Mouse (Mus musculus): ENCODE results near the gene Pnldc1. TPM values are rescaled to one million over a fixed set of nuclear protein-coding genes. Genes with fewer than 3 reads are reported as not detected.
A peak's percentile ranks its signal among the peaks of the same experiment; 100 is the strongest.

Pnldc1 gene
- polyA plus RNA-seq, 1 experiment from 2014 or later: 0.47 TPM

DNA sequence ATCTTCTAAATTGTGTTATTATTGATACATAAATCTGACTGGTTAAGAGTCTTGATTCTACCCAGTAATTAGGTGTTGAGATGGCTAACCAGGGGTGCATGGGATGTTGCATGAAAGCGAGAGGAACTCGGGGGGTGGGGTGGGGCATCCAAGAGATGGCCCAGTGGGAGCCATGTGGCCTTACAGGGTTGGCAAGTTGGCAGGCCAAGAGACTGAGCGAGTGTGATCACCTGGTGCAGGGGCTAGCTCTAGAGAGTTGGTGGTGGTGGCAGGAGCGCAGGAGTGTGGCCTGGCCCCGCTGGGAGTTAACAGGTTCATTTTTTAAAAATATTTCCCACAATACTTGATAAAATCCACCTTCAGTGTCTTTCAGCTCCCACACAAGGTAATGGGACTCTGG lies 12.4 kb downstream of the Pnldc1 start:
- Histone ChIP-seq H3K4me3 (ENCODE audit: low read length) (no peak overlapping the region), H3K27ac (ENCODE audit: low read length) (no peak overlapping the region), H3K9me3 (replicated peaks; ENCODE audit: control insufficient read depth, low read length) (no peaks in the 10 kb centered on the region), H3K4me1 (ENCODE audit: control insufficient read depth, insufficient read depth, low read length) (no peaks in the 10 kb centered on the region), H3K9ac (ENCODE audit: low read length) (no peak overlapping the region), H3K27me3 (ENCODE audit: control insufficient read depth, insufficient read depth, low read length) (no peaks in the 10 kb centered on the region), H3K36me3 (ENCODE audit: control insufficient read depth, insufficient read depth) (peaks cover 16% of the 10 kb centered on the region), H3K4me2 (ENCODE audit: low read depth, low read length) (no peak overlapping the region)
- no peak for ATAC-seq (replicated peaks; ENCODE audit: extremely low read depth, insufficient read depth, low FRiP score)
- 91% methylated on average over 5 of the region's 5 CpGs for WGBS

DNA sequence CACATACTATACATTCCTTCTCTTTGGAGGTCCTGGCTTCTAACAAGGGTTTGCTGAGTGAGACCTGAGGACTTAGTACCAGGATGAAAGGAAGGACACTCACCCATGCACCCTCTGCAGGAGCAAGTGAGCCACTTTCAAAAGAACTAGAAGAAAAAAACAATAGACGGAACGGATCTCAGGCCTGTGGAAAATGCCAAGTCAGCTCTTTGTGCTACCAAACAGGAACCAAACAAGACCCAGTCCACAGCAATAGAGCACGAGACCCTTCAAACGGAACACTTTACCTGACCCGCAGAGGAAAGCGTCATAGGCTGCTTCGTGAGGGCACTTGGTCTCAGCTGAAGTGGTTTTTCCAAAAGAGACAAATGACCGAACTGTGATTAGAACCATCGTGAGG lies 18.0 kb downstream of the Pnldc1 start:
- Histone ChIP-seq H3K27ac (ENCODE audit: low read length) (no peak overlapping the region), H3K4me1 (ENCODE audit: control insufficient read depth, insufficient read depth, low read length) (peaks cover 8% of the 10 kb centered on the region), H3K4me2 (ENCODE audit: low read depth, low read length) (no peak overlapping the region), H3K4me3 (ENCODE audit: low read length) (no peak overlapping the region), H3K9me3 (replicated peaks; ENCODE audit: control insufficient read depth, low read length) (no peaks in the 10 kb centered on the region), H3K27me3 (ENCODE audit: control insufficient read depth, insufficient read depth, low read length) (no peaks in the 10 kb centered on the region), H3K9ac (ENCODE audit: low read length) (no peak overlapping the region), H3K36me3 (ENCODE audit: control insufficient read depth, insufficient read depth) (0 out of 2 replicates have a peak, but pooled peaks cover 2% of the 10 kb centered on the region)
- WGBS: 73% methylated on average over 9 of the region's 9 CpGs
- ATAC-seq (replicated peaks; ENCODE audit: extremely low read depth, insufficient read depth, low FRiP score): no peak

DNA sequence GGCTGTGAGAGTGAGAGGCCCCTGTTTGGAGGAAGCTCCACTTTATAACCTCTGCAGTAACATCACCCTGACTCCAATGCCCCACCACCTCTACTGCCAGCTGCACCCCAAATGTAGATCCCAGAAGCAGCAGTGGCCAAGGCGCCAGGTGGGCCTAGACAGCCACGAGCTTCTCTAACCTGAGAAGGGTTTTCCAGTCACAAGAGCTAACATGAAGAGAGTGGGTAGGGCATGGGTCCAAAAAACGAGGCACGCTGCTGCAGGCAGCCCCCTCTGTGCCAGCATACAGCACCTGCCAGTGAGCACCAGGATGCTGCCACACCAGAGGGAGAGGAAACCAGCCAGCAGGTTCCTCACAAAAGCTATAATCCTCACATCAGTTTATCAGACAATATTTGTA lies 19.0 kb downstream of the Pnldc1 start:
- WGBS: 82% methylated on average over 4 of the region's 4 CpGs
- H3K36me3 ChIP-seq (ENCODE audit: control insufficient read depth, insufficient read depth): no peaks in the 10 kb centered on the region
- H3K27me3 ChIP-seq (ENCODE audit: control insufficient read depth, insufficient read depth, low read length): no peaks in the 10 kb centered on the region
- no peak overlapping the region for H3K27ac ChIP-seq (ENCODE audit: low read length)
- no peak overlapping the region for H3K9ac ChIP-seq (ENCODE audit: low read length)
- H3K4me1 ChIP-seq (ENCODE audit: control insufficient read depth, insufficient read depth, low read length): peaks cover 17% of the 10 kb centered on the region
- no peaks in the 10 kb centered on the region for H3K9me3 ChIP-seq (replicated peaks; ENCODE audit: control insufficient read depth, low read length)
- ATAC-seq (replicated peaks; ENCODE audit: extremely low read depth, insufficient read depth, low FRiP score): no peak
- H3K4me2 ChIP-seq (ENCODE audit: low read depth, low read length): no peak overlapping the region
- no peak overlapping the region for H3K4me3 ChIP-seq (ENCODE audit: low read length)

DNA sequence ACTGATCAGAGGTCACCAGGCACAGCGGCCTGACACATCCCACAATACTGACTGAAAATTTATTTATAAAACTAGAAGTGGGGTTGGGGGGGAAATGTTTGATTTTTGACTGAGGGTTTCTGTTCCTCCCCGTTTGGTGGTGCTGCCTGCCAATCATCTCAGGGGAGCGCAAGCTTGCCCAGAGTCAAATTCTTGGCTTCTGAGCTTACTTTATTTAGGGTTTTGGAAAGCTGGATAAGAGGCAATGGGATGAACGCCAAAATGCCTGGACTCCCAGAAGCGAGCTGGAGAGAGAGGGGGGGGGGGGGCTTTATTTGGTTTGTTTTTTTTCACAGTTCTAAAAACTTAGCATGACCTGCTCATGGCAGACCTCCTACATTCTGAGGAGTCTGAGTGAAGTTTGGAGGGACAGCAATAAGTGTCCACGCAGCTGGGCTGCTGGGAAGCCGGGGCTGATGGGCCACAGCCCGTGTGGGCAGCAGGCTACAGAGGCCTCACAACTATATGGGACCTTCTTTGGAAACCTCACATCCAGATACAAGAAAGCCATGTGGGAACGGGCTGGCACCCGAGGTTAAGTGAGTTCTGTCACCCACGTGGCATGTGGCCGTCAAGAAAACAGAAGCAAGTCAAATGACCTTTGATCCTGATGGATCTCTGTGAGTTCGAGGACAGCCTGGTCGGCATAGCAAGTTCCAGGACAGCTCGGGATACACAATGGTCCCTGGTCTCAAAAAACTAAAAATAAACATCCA lies 22.8 kb downstream of the Pnldc1 start:
- ATAC-seq (replicated peaks; ENCODE audit: extremely low read depth, insufficient read depth, low FRiP score): peak; percentile 40; the same call in 1 of the 2 replicates
- H3K9me3 ChIP-seq (replicated peaks; ENCODE audit: control insufficient read depth, low read length): no peaks in the 10 kb centered on the region
- H3K4me3 ChIP-seq (ENCODE audit: low read length): no peak overlapping the region
- H3K27ac ChIP-seq (ENCODE audit: low read length): peak overlapping the region; percentile 68
- H3K27me3 ChIP-seq (ENCODE audit: control insufficient read depth, insufficient read depth, low read length): no peaks in the 10 kb centered on the region
- no peak overlapping the region for H3K9ac ChIP-seq (ENCODE audit: low read length)
- H3K4me1 ChIP-seq (ENCODE audit: control insufficient read depth, insufficient read depth, low read length): peaks cover 17% of the 10 kb centered on the region
- H3K4me2 ChIP-seq (ENCODE audit: low read depth, low read length): no peak overlapping the region
- 49% methylated on average over 15 of the region's 15 CpGs for whole genome bisulfite sequencing
- no peaks in the 10 kb centered on the region for H3K36me3 ChIP-seq (ENCODE audit: control insufficient read depth, insufficient read depth)

DNA sequence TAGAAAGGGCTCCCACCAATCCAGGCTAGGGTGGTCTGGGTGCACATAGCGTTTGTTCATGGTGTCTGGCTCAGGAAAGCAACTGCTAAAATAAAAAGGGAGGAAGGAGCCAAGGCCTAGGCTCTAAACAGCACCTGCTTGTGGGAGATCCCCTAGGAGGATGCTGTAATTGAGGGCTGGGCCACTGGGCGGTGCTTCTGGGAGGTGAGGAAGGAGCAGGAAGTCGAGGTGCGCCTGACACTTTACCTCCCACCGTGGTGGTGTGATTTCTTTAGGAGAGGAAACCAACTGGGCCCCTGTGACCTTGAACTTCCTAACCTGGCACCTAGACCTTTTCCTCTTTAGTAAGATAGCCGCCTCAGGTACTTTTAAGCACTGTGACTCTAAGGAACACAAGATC lies 23.4 kb downstream of the Pnldc1 start:
- ATAC-seq (replicated peaks; ENCODE audit: extremely low read depth, insufficient read depth, low FRiP score): no peak
- Histone ChIP-seq H3K9me3 (replicated peaks; ENCODE audit: control insufficient read depth, low read length) (no peaks in the 10 kb centered on the region), H3K36me3 (ENCODE audit: control insufficient read depth, insufficient read depth) (no peaks in the 10 kb centered on the region), H3K4me2 (ENCODE audit: low read depth, low read length) (no peak overlapping the region), H3K9ac (ENCODE audit: low read length) (no peak overlapping the region), H3K27ac (ENCODE audit: low read length) (peak overlapping the region; percentile 68), H3K27me3 (ENCODE audit: control insufficient read depth, insufficient read depth, low read length) (no peaks in the 10 kb centered on the region), H3K4me1 (ENCODE audit: control insufficient read depth, insufficient read depth, low read length) (peaks cover 17% of the 10 kb centered on the region), H3K4me3 (ENCODE audit: low read length) (no peak overlapping the region)
- 43% methylated on average over 6 of the region's 6 CpGs for WGBS

DNA sequence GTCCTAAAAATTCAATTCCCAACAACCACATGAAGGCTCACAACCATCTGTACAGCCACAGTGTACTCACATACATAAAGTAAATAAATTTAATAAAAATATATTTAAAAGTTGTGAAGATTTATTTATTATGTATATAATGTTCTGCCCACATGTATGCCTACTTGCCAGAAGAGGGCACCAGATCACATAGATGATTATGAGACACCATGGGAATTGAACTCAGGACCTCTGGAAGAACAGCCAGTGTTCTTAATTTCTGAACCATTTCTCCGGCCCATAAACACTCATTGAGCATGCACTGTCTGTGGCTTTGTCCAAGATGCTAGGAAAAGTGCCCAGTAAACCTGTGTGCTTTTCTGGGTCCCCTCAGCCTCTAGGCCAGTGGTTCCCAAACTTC lies 28.8 kb downstream of the Pnldc1 start:
- Histone ChIP-seq H3K4me1 (ENCODE audit: control insufficient read depth, insufficient read depth, low read length) (peaks cover 5% of the 10 kb centered on the region; the same call in 1 of the 2 replicates), H3K27ac (ENCODE audit: low read length) (no peak overlapping the region), H3K27me3 (ENCODE audit: control insufficient read depth, insufficient read depth, low read length) (no peaks in the 10 kb centered on the region), H3K9me3 (replicated peaks; ENCODE audit: control insufficient read depth, low read length) (no peaks in the 10 kb centered on the region), H3K36me3 (ENCODE audit: control insufficient read depth, insufficient read depth) (no peaks in the 10 kb centered on the region), H3K4me3 (ENCODE audit: low read length) (no peak overlapping the region), H3K4me2 (ENCODE audit: low read depth, low read length) (no peak overlapping the region), H3K9ac (ENCODE audit: low read length) (no peak overlapping the region)
- 72% methylated on average over 1 of the region's 1 CpGs for WGBS
- ATAC-seq (replicated peaks; ENCODE audit: extremely low read depth, insufficient read depth, low FRiP score): no peak

DNA sequence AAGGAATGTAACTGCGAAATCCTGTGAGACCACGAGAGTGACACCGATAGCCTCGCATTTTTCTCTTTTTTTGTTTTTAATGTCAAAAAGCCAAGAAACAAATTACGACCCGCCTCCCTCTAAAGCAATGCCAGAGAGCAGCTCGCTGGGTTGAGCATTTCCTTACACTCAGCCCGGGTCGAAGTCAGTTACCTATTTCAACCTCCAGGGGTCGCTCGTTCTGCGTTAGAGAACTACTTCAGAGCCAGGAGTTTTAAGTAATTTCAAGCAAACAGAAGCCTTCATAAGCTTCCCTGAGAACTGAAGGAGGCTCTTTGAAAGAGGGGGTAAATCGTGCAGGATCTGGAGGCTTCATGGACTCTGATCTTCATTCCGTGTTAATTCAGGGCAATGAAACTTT lies 29.9 kb downstream of the Pnldc1 start:
- H3K27ac ChIP-seq (ENCODE audit: low read length): no peak overlapping the region
- no peaks in the 10 kb centered on the region for H3K9me3 ChIP-seq (replicated peaks; ENCODE audit: control insufficient read depth, low read length)
- ATAC-seq (replicated peaks; ENCODE audit: extremely low read depth, insufficient read depth, low FRiP score): peak; percentile 72
- no peaks in the 10 kb centered on the region for H3K36me3 ChIP-seq (ENCODE audit: control insufficient read depth, insufficient read depth)
- peak overlapping the region; percentile 43 for H3K4me3 ChIP-seq (ENCODE audit: low read length)
- H3K27me3 ChIP-seq (ENCODE audit: control insufficient read depth, insufficient read depth, low read length): no peaks in the 10 kb centered on the region
- peak overlapping the region; percentile 75 for H3K4me2 ChIP-seq (ENCODE audit: low read depth, low read length)
- WGBS: 4% methylated on average over 14 of the region's 14 CpGs
- peaks cover 5% of the 10 kb centered on the region; the same call in 1 of the 2 replicates for H3K4me1 ChIP-seq (ENCODE audit: control insufficient read depth, insufficient read depth, low read length)
- peak overlapping the region; percentile 62 for H3K9ac ChIP-seq (ENCODE audit: low read length)

DNA sequence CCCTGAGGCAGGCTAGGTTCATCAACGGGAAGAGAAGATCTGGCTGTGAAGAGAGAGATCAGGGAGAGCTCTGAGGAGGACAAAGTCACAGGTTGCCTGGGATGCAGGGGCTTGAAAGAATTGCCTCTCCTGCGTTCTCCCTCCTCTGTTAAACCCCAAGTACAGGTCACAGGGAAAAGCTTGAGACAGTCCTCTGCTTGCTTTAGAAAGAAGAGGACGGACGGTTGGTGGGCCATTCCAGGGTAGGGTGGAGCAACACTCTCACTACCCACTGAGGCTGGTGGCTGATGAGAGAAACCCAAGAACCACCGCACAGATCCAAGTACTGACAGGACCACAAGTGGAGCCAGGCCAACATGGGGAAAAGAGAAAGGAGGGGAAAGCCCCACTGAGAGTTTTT lies 34.3 kb downstream of the Pnldc1 start, which contains the start of gene Mrgprh:
TSS of gene Mrgprh (plus strand) at position 301 of the 400 bp plus-strand sequence.
- 74% methylated on average over 5 of the region's 5 CpGs for WGBS
- H3K27ac ChIP-seq (ENCODE audit: low read length): no peak within 1 kb of the TSS
- H3K9me3 ChIP-seq (replicated peaks; ENCODE audit: control insufficient read depth, low read length): no peaks in the 10 kb centered on the region
- no peaks in the 10 kb centered on the region for H3K27me3 ChIP-seq (ENCODE audit: control insufficient read depth, insufficient read depth, low read length)
- no peaks in the 10 kb centered on the region for H3K36me3 ChIP-seq (ENCODE audit: control insufficient read depth, insufficient read depth)
- H3K4me2 ChIP-seq (ENCODE audit: low read depth, low read length): no peak within 1 kb of the TSS
- H3K9ac ChIP-seq (ENCODE audit: low read length): no peak within 1 kb of the TSS
- no peak within 1 kb of the TSS for H3K4me3 ChIP-seq (ENCODE audit: low read length)
- no peak for ATAC-seq (replicated peaks; ENCODE audit: extremely low read depth, insufficient read depth, low FRiP score)
- H3K4me1 ChIP-seq (ENCODE audit: control insufficient read depth, insufficient read depth, low read length): peaks cover 5% of the 10 kb centered on the region; the same call in 1 of the 2 replicates

DNA sequence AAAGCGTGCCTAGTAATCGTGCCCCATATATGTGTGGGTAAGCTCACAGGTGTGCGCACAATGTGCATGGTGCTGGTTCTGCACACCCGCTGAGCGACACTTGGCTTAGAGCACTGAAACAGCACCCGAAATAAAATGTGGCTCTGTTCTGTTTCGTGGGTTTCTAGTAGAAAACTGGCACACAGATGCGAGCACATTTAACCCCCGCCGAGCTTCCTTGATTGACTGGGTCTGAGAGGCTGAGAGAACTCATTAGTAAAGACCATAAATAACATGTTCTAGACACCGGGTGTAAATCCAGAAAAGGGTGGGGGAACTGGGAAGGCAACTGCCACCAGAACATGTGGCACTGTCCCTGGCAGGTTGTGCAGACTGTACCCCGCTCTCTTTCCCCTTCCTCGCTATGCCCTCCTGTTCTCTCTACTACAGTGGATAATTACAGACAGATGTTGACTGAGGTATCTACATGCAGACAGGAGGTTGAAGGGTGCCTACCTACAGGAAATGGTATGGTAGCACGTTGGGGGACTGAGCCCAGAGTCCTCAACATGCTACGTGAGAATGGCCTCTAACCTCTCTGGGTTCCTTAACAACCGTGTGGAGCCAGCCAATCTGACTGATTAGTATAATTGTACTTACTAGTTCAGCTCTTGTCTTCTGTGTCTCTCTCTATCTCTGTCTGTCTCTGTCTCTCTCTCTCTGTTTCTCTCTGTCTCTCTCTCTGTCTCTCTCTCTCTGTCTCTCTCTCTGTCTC lies 37.6 kb downstream of the Pnldc1 start:
- Histone ChIP-seq H3K27ac (ENCODE audit: low read length) (no peak overlapping the region), H3K4me3 (ENCODE audit: low read length) (no peak overlapping the region), H3K27me3 (ENCODE audit: control insufficient read depth, insufficient read depth, low read length) (no peaks in the 10 kb centered on the region), H3K4me2 (ENCODE audit: low read depth, low read length) (no peak overlapping the region), H3K36me3 (ENCODE audit: control insufficient read depth, insufficient read depth) (no peaks in the 10 kb centered on the region), H3K9ac (ENCODE audit: low read length) (no peak overlapping the region), H3K4me1 (ENCODE audit: control insufficient read depth, insufficient read depth, low read length) (peaks cover 12% of the 10 kb centered on the region), H3K9me3 (replicated peaks; ENCODE audit: control insufficient read depth, low read length) (no peaks in the 10 kb centered on the region)
- no peak for ATAC-seq (replicated peaks; ENCODE audit: extremely low read depth, insufficient read depth, low FRiP score)
- 73% methylated on average over 16 of the region's 16 CpGs for WGBS
